Mouse (Mus musculus) brown adipose tissue, adult 24 weeks (tissue): ENCODE data around the gene Maff. TPM values are rescaled to one million over a fixed set of nuclear protein-coding genes. Genes with fewer than 3 reads are reported as not detected.

Experiments used
- H3K27ac ChIP-seq: fragments of 200-500 bp; replicated peaks from 2 replicates; pipeline ENCODE4 v1.5.1; 2012; ENCODE audit warnings: low read depth, mild to moderate bottlenecking, low read length
- H3K4me1 ChIP-seq: fragments of 200-500 bp; 2 replicates; pipeline ENCODE4 v1.6.1; 2012; ENCODE audit warnings: low read length, mixed read lengths; ENCODE audit not compliant: control insufficient read depth, insufficient read depth, insufficient read length
- H3K4me3 ChIP-seq: fragments of 200-500 bp; 2 replicates; pipeline ENCODE4 v1.5.1; 2012; ENCODE audit warnings: low read depth, mild to moderate bottlenecking, low read length, moderate library complexity; ENCODE audit not compliant: insufficient read depth
- polyA plus RNA-seq: library from polyadenylated mRNA; stranded (reverse); fragments of >200 nt; gene quantifications from 2 replicates; pipeline ENCODE4 v1.2.4, GENCODE M21; 2012; ENCODE audit not compliant: missing spikeins, insufficient read depth, insufficient read length

Maff gene
- polyA plus RNA-seq, 1 experiment = 11.4 TPM

DNA sequence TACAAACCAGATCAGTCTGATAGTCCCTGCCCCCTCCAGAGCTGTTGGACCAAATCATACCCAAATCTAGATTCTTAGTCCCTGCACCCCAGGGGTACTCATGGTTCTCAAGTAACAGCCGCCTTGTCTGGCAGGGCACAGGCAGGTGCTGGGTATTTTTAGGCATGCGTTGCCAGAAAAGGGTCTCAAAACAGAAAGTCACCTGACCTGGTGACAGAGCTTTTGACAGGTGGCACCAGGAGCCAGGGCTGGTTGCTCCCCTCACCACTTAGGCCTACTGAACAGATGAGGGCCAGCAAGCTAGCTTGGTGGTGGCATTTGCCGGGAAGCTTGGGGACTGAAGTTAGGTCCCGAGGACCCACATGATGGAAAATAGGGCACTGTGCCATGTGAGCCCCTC lies 60.1 kb downstream of the Maff start:
- Histone ChIP-seq H3K4me3 (no peak overlapping the region), H3K27ac (no peak overlapping the region), H3K4me1 (peaks cover 7% of the 10 kb centered on the region; the same call in 1 of the 2 replicates)

Other genes with a start within 250 kb of the Maff start
- 20.2 and 21.8 TPM in 2 replicates for gene Micall1, start 237.7 kb upstream of the Maff start, polyA plus RNA-seq
- gene Polr2f, start 205.6 kb upstream of the Maff start, polyA plus RNA-seq = 173 and 185 TPM in 2 replicates
- 2.1 TPM in 1 of 2 replicates, not detected in the other for gene 1700088E04Rik, start 205.4 kb upstream of the Maff start, polyA plus RNA-seq
- gene Sox10, start 181.4 kb upstream of the Maff start, polyA plus RNA-seq = 0.48 and 1.5 TPM in 2 replicates
- gene Pick1, start 117.4 kb upstream of the Maff start, polyA plus RNA-seq = 12.2 and 13.0 TPM in 2 replicates
- gene Gm49486, start 117.2 kb upstream of the Maff start, polyA plus RNA-seq = 1.2 TPM in 1 of 2 replicates, not detected in the other
- not detected in 2 replicates for gene Slc16a8, start 91.9 kb upstream of the Maff start, polyA plus RNA-seq
- 0.54 and 1.1 TPM in 2 replicates for gene Baiap2l2, start 61.1 kb upstream of the Maff start, polyA plus RNA-seq
- 11.6 and 13.4 TPM in 2 replicates for gene Pla2g6, start 18.2 kb upstream of the Maff start, polyA plus RNA-seq
- gene Tmem184b, start 56.9 kb downstream of the Maff start, polyA plus RNA-seq = 60.3 and 71.0 TPM in 2 replicates
- 17.4 and 24.8 TPM in 2 replicates for gene Csnk1e, start 108.9 kb downstream of the Maff start, polyA plus RNA-seq
- gene Kcnj4, start 158.6 kb downstream of the Maff start, polyA plus RNA-seq = not detected in 2 replicates
- gene Kdelr3, start 169.8 kb downstream of the Maff start, polyA plus RNA-seq = 2.2 and 3.0 TPM in 2 replicates
- gene Ddx17, start 200.1 kb downstream of the Maff start, polyA plus RNA-seq = 49.6 and 73.8 TPM in 2 replicates